Mouse (Mus musculus): ENCODE measurements around the gene Cltc.

- TF ChIP-seq CTCF (IDR thresholded peaks at IDR 0.05; ENCODE audit: low read depth, low read length), result no peak
- no peak for TF ChIP-seq POLR2AphosphoS5 (IDR thresholded peaks at IDR 0.05; ENCODE audit: insufficient replicate concordance, low read depth, low read length)
- TF ChIP-seq GATA1 (IDR thresholded peaks at IDR 0.05; ENCODE audit: borderline replicate concordance, low read length), result no peak
- no peak for TF ChIP-seq TAL1 (conservative IDR thresholded peaks at IDR 0.05; ENCODE audit: low read depth, low read length)
These were observed 65.4 kb downstream of the Cltc start for GRCm38 (mm10) chr11:86691956-86692355.
